Mouse (Mus musculus) CH12.LX (cell line): ENCODE data around the gene Rpia.

ENCODE experiments used
- NRF1 ChIP-seq: IDR thresholded peaks from 2 replicates; pipeline ENCODE4 v1.6.1; 2014; ENCODE audit warnings: low read depth, mild to moderate bottlenecking, inconsistent platforms, low read length, improper control_type of control experiment, moderate library complexity
- POLR2A ChIP-seq: IDR thresholded peaks from 2 replicates; pipeline ENCODE4 v1.6.1; 2011; ENCODE audit warnings: low read depth, mild to moderate bottlenecking, improper control_type of control experiment, low read length
- TBP ChIP-seq: conservative IDR thresholded peaks from 2 replicates; pipeline ENCODE4 v1.6.1; 2011; ENCODE audit warnings: low read depth, low read length, improper control_type of control experiment
- ZNF384 ChIP-seq: IDR thresholded peaks from 2 replicates; pipeline ENCODE4 v1.6.1; 2012; ENCODE audit warnings: low read depth, low read length, improper control_type of control experiment, inconsistent platforms

DNA sequence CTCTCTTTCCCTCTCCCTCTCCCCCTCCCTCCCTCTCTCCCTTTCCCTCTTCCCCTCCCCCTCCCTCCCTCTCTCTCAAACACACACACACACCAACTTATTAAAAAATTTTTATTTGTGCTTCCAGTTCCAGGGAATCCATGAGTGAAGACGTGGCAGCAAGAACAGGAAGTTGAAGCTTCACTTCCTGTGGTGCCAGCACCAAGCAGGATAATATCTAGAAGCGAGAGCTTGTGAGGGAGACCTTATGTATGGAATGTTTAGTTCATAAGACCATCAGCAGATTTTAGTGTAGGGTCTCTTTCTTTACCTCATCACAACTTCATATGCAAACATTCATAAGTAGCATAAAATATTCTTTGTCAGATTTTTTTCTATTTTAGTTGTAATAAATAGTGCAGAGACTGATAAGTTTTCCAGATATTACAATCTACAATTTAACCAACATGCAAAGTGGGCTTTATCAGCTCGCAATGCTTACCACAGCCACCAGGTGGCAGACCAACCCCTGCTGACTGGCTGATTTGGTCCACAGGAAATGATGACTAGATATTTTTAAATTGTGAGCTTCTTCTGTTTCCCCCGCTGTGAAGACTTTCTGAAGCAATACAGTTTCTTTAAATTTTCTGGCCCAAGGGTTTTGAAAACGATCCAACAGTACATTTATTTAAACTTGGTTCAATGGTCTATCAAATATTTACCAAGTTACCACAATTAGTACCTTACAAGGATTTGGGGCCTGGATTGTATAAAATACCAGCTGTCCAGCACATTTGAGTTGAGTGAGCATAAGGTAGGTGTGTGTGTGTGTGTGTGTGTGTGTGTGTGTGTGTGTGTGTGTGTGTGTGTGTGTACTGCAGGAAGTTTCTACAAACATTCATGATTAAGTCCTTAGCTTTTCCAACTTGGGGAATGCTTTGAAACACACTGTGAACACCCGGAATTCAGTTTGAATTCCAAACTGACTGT, 19.8 kb upstream of the Rpia start:
- TF ChIP-seq TBP, result no peak
- TF ChIP-seq ZNF384, result no peak
- TF ChIP-seq POLR2A, result no peak
- no peak for TF ChIP-seq NRF1
